Mouse (Mus musculus): Measurements from ENCODE around the gene Cyp2j7. TPM values are rescaled to one million over a fixed set of nuclear protein-coding genes. Genes with fewer than 3 reads are reported as not detected.

Gene Cyp2j7
- polyA plus RNA-seq, 1 experiment from 2014 or later = not detected

DNA sequence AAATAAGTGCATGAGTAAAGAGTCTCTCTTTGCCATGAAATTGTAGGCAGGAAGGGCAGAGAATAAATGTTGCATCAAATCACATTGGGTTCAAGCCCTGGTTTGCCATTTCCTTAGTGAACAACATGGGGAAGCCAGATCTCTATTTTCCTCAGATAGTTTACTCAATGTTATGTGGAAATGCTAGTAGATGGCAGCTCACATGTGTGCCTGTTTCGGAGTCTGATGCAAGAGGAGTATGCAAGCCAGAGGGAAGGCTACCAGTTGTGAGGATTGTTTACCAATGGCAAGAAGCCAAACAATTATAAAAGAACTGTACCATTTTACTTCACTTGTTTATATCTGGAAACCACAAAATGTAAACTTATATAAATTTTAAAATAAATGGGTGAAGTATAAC lies 74.9 kb downstream of the Cyp2j7 start:
- 70% methylated on average over 1 of the region's 1 CpGs for WGBS
- DNase-seq (ENCODE audit: low spot score) = no peak
- H3K4me2 ChIP-seq (ENCODE audit: low read depth, low read length) = no peak overlapping the region
- H3K9me3 ChIP-seq (ENCODE audit: control insufficient read depth, low read length) = no peaks in the 10 kb centered on the region
- no peaks in the 10 kb centered on the region for H3K27me3 ChIP-seq (replicated peaks; ENCODE audit: control insufficient read depth, insufficient read depth, low read length)
- no peak overlapping the region for H3K9ac ChIP-seq (ENCODE audit: low read depth, low read length)
- H3K27ac ChIP-seq (replicated peaks; ENCODE audit: low read depth, low read length) = no peak overlapping the region
- H3K4me3 ChIP-seq (ENCODE audit: low read depth, low read length) = no peak overlapping the region
- H3K36me3 ChIP-seq (ENCODE audit: control insufficient read depth, insufficient read depth, low read length) = no peaks in the 10 kb centered on the region
- no peaks in the 10 kb centered on the region for H3K4me1 ChIP-seq (ENCODE audit: control insufficient read depth, insufficient read depth, low read length)
- ATAC-seq (ENCODE audit: low read depth) = no peak

Other genes with a start within 250 kb of the Cyp2j7 start
- 0.09 TPM in 1 of 2 replicates, not detected in the other for gene Cyp2j13, start 159.1 kb downstream of the Cyp2j7 start, polyA plus RNA-seq (2014; fragmentation: Nextera tagmentation; extraction: Ambion mirVana)
- not detected in 2 replicates for gene Cyp2j12, start 95.5 kb downstream of the Cyp2j7 start, polyA plus RNA-seq (2014; fragmentation: Nextera tagmentation; extraction: Ambion mirVana)
- not detected in 2 replicates for gene Cyp2j11, start 112.0 kb upstream of the Cyp2j7 start, polyA plus RNA-seq (2014; fragmentation: Nextera tagmentation; extraction: Ambion mirVana)